Mouse (Mus musculus): Measurements from ENCODE around the gene Ky.

- TF ChIP-seq CTCF (IDR thresholded peaks at IDR 0.05; ENCODE audit: low read depth, low read length) (peak; percentile 74), POLR2A (IDR thresholded peaks at IDR 0.05; ENCODE audit: insufficient read depth, low read length) (no peak), EP300 (IDR thresholded peaks at IDR 0.05; ENCODE audit: insufficient read depth, low read depth, low read length) (no peak)
These were observed 13.3 kb upstream of the Ky start for GRCm38 (mm10) chr9:102492031-102492795.

All from ES-Bruce4 (cell line).